ENCODE assay signal across 12 mouse cellular contexts in genomic region chr10:108405076-108405475, GRCm38 (mm10).
DNase-seq lines count a peak whose midpoint lies in the region; ATAC-seq and TF ChIP-seq lines count a peak whose summit lies in the region.
"Had no signal": no experiment of that assay in that cellular context is flagged by ENCODE, and none has a peak within 500 bp of the region (broad histone marks: within the 10 kb centered on the region; RNA-seq: fewer than 3 reads in every experiment).

No protein-coding gene starts in this region.

- 31% methylated on average over 8 of the region's 8 CpGs for WGBS in stomach, embryonic 14.5 days
- WGBS in stomach, postnatal 0 days, result 42% methylated on average over 8 of the region's 8 CpGs

- H3K9ac ChIP-seq in stomach, embryonic 14.5 days (replicated peaks; ENCODE audit: low read depth, low read length), result no peak overlapping the region
- H3K9ac ChIP-seq in stomach, postnatal 0 days (ENCODE audit: low read length), result no peak overlapping the region
- H3K9ac ChIP-seq: embryonic facial prominence, embryonic 12.5 days had no signal

- peaks cover 16% of the 10 kb centered on the region; the same call in 1 of the 2 replicates for H3K4me1 ChIP-seq in stomach, embryonic 14.5 days (ENCODE audit: control insufficient read depth, insufficient read depth, low read length)
- H3K4me1 ChIP-seq in stomach, postnatal 0 days (replicated peaks; ENCODE audit: control insufficient read depth, insufficient read depth), result no peaks in the 10 kb centered on the region

- peak overlapping the region; percentile 52; the same call in 1 of the 2 replicates for H3K27ac ChIP-seq in stomach, embryonic 14.5 days (ENCODE audit: low read length)
- H3K27ac ChIP-seq in stomach, postnatal 0 days (replicated peaks), result no peak overlapping the region
- H3K27ac ChIP-seq: embryonic facial prominence, embryonic 12.5 days had no signal

- intact Hi-C loops in left cerebral cortex, postnatal 14 days (cut with DNase I), result no loop called here

- H3K4me2 ChIP-seq in stomach, embryonic 14.5 days (replicated peaks; ENCODE audit: low read depth, low read length), result no peak overlapping the region
- no peak overlapping the region for H3K4me2 ChIP-seq in stomach, postnatal 0 days (replicated peaks; ENCODE audit: low read depth)
- H3K4me2 ChIP-seq: embryonic facial prominence, embryonic 12.5 days had no signal

- ATAC-seq in stomach, embryonic 14.5 days (ENCODE audit: insufficient number of reproducible peaks, insufficient read depth, low FRiP score, low read depth), result no peak
- no peak for ATAC-seq in stomach, postnatal 0 days (ENCODE audit: low FRiP score, low TSS enrichment)

- no peak for TF ChIP-seq EP300 in stomach, postnatal 0 days (optimal IDR thresholded peaks at IDR 0.05)

- H3K9me3 ChIP-seq in stomach, embryonic 14.5 days (ENCODE audit: control insufficient read depth, low read depth, low read length), result no peaks in the 10 kb centered on the region
- H3K9me3 ChIP-seq in stomach, postnatal 0 days (ENCODE audit: control insufficient read depth, low read length), result no peaks in the 10 kb centered on the region
- H3K9me3 ChIP-seq: embryonic facial prominence, embryonic 12.5 days had no signal

- no peak overlapping the region for H3K4me3 ChIP-seq in stomach, embryonic 14.5 days (ENCODE audit: low read depth, low read length)
- no peak overlapping the region for H3K4me3 ChIP-seq in stomach, postnatal 0 days (ENCODE audit: low read depth, low read length)
- H3K4me3 ChIP-seq: embryonic facial prominence, embryonic 12.5 days had no signal

- H3K27me3 ChIP-seq in stomach, embryonic 14.5 days (ENCODE audit: control insufficient read depth, insufficient read depth, low read length), result no peaks in the 10 kb centered on the region
- no peaks in the 10 kb centered on the region for H3K27me3 ChIP-seq in stomach, postnatal 0 days (ENCODE audit: control insufficient read depth, insufficient read depth, low read length)
- H3K27me3 ChIP-seq: embryonic facial prominence, embryonic 12.5 days had no signal

- no peaks in the 10 kb centered on the region for H3K36me3 ChIP-seq in stomach, embryonic 14.5 days (ENCODE audit: control insufficient read depth, insufficient read depth, low read length)
- no peaks in the 10 kb centered on the region for H3K36me3 ChIP-seq in stomach, postnatal 0 days (ENCODE audit: control insufficient read depth, insufficient read depth, low read length)
- H3K36me3 ChIP-seq: embryonic facial prominence, embryonic 12.5 days had no signal

- DNase-seq in kidney, adult 11 months, result peak; percentile 61
- DNase-seq in kidney, postnatal 10 days, result no peak
- DNase-seq in stomach, postnatal 0 days (ENCODE audit: low spot score), result no peak
- peak; percentile 65 to 75 for DNase-seq in kidney, postnatal 36 days
- no peak for DNase-seq in Muller cell, postnatal 12 days (ENCODE audit: inconsistent ontology term)
- no peak for DNase-seq in left cerebral cortex, postnatal 14 days (ENCODE audit: low spot score in 2 of 2)
- DNase-seq: adrenal gland, postnatal 10 days; cerebellum, adult 2 months; gastrocnemius, postnatal 25 days; right cerebral cortex, postnatal 14 days had no signal

- TF ChIP-seq CTCF in stomach, postnatal 0 days (IDR thresholded peaks at IDR 0.05; ENCODE audit: low read depth), result no peak

Comparison
In these comparisons a context has a peak if more than half of its experiments do, and no peak if none do; other contexts are left out.
1. DNase-seq: peak in kidney, adult 11 months (single experiment) and kidney, postnatal 36 days (2 of 2); none in kidney, postnatal 10 days (single experiment), stomach, postnatal 0 days (single experiment), Muller cell, postnatal 12 days (single experiment) and left cerebral cortex, postnatal 14 days (0 of 2).